Mouse (Mus musculus) limb, embryonic 11.5 days (tissue): Measurements from ENCODE around the gene Ksr1. TPM values are rescaled to one million over a fixed set of nuclear protein-coding genes. Genes with fewer than 3 reads are reported as not detected.

Source experiments
- ATAC-seq: fragments of 200-750 bp; cut with Nextera tagmentation; 2 replicates; pipeline ENCODE4 v1.8.0; 2017; ENCODE audit warnings: low read depth; ENCODE audit not compliant: insufficient number of reproducible peaks, low FRiP score, low TSS enrichment
- DNase-seq: peaks from one replicate; pipeline ENCODE4 v3.0.0-alpha.2; 2015; ENCODE audit warnings: low spot score
- H3K27ac ChIP-seq: fragments of 300-500 bp; sonication (generic); replicated peaks from 2 replicates; pipeline ENCODE4 v1.5.1; 2014; ENCODE audit warnings: low read depth, mild to moderate bottlenecking, low read length
- H3K27me3 ChIP-seq: fragments of 300-500 bp; sonication (generic); 2 replicates; pipeline ENCODE4 v1.6.1; 2014; ENCODE audit warnings: mild to moderate bottlenecking, low read length, mixed read lengths; ENCODE audit not compliant: control insufficient read depth, insufficient read depth
- H3K36me3 ChIP-seq: fragments of 300-500 bp; sonication (generic); 2 replicates; pipeline ENCODE4 v1.6.1; 2014; ENCODE audit warnings: mild to moderate bottlenecking, low read length, moderate library complexity, mixed read lengths; ENCODE audit not compliant: control insufficient read depth, insufficient read depth
- H3K4me1 ChIP-seq: fragments of 300-500 bp; sonication (generic); 2 replicates; pipeline ENCODE4 v1.6.1; 2014; ENCODE audit warnings: low read length, mixed read lengths; ENCODE audit not compliant: control insufficient read depth, insufficient read depth
- H3K4me2 ChIP-seq: fragments of 300-500 bp; sonication (generic); 2 replicates; pipeline ENCODE4 v1.6.1; 2014; ENCODE audit warnings: low read depth, mild to moderate bottlenecking, moderate library complexity; ENCODE audit not compliant: severe bottlenecking
- H3K4me3 ChIP-seq: fragments of 300-500 bp; sonication (generic); 2 replicates; pipeline ENCODE4 v1.5.1; 2014; ENCODE audit warnings: low read depth, low read length
- H3K9ac ChIP-seq: fragments of 300-500 bp; sonication (generic); 2 replicates; pipeline ENCODE4 v1.6.1; 2014; ENCODE audit warnings: mild to moderate bottlenecking, low read length
- H3K9me3 ChIP-seq: fragments of 300-500 bp; sonication (generic); 2 replicates; pipeline ENCODE4 v1.6.1; 2016; ENCODE audit warnings: low read length; ENCODE audit not compliant: control insufficient read depth
- WGBS: fragments of 180-500 bp; shearing (Covaris S2); extraction: QIAGEN DNeasy Blood & Tissue Kit; methylation state at CpG from one replicate; pipeline ENCODE4 v1.1.7; 2014; 5-methylcytosine and 5-hydroxymethylcytosine counted together
- polyA plus RNA-seq: library from polyadenylated mRNA; unstranded; fragments of >200 nt; fragmentation: Nextera tagmentation; extraction: Ambion mirVana; gene quantifications from 2 replicates; pipeline ENCODE4 v1.2.1, GENCODE M21; 2014

The Ksr1 gene
- polyA plus RNA-seq, 1 experiment from 2014 or later = 2.2 TPM

DNA sequence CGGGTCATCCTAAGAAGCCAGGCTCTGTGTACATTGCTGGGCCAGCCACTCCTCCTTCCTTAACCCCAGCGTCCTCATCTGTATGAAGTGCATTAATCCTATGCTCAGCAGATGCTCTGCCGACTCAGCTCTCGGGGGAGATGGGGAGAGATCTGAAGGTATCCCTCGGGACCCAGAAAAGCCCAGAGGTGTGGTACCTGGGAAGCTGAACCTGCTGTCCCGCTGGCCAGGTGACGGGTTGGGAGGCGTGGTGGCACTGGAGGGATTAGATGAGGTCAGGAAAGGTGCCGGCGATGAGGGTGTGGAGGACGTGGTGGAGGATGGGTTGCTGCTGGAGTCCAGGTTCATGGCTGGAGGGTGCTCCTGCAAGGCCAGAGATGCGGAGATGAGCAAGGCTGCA is 113.2 kb downstream of the Ksr1 start:
- Histone ChIP-seq H3K4me3 (no peak overlapping the region), H3K27me3 (no peaks in the 10 kb centered on the region)
- no peak for ATAC-seq

DNA sequence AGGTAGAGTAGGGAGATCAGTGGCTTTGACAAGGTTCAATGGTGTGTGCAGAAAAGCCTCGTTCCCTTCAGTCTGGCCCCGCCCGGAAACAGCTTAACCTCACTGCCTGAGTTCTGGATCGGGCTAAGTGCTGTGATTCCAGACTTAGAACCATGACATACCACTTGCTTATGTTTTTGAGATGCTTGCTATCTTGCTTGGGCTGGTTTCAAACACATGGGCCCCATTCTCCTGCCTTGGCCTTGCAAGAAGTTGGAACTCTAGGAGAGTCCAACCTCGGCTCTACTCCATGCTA is 114.8 kb downstream of the Ksr1 start:
- Histone ChIP-seq H3K36me3 (0 out of 2 replicates have a peak, but pooled peaks cover 2% of the 10 kb centered on the region), H3K27me3 (no peaks in the 10 kb centered on the region), H3K4me3 (no peak overlapping the region), H3K4me2 (no peak overlapping the region), H3K27ac (no peak overlapping the region), H3K4me1 (no peaks in the 10 kb centered on the region), H3K9ac (no peak overlapping the region), H3K9me3 (no peaks in the 10 kb centered on the region)
- ATAC-seq = no peak
- WGBS = 73% methylated on average over 5 of the region's 5 CpGs
- DNase-seq = no peak

More for the DNA sequence above, 113.2 kb downstream of the Ksr1 start:
- 82% methylated on average over 12 of the region's 12 CpGs for WGBS
- no peak overlapping the region for H3K4me2 ChIP-seq
- no peak for DNase-seq
- H3K4me1 ChIP-seq = no peaks in the 10 kb centered on the region
- H3K27ac ChIP-seq = no peak overlapping the region
- H3K9me3 ChIP-seq = no peaks in the 10 kb centered on the region
- H3K36me3 ChIP-seq = no peaks in the 10 kb centered on the region
- H3K9ac ChIP-seq = no peak overlapping the region

- 46% methylated on average over 19 of the region's 19 CpGs for WGBS
- no peak overlapping the region for H3K27ac ChIP-seq
- H3K36me3 ChIP-seq = 0 out of 2 replicates have a peak, but pooled peaks cover 2% of the 10 kb centered on the region
- peak; percentile 89 for DNase-seq
- H3K4me1 ChIP-seq = no peaks in the 10 kb centered on the region
- H3K9me3 ChIP-seq = no peaks in the 10 kb centered on the region
- no peaks in the 10 kb centered on the region for H3K27me3 ChIP-seq
- no peak overlapping the region for H3K4me2 ChIP-seq
- no peak overlapping the region for H3K9ac ChIP-seq
- no peak overlapping the region for H3K4me3 ChIP-seq
- ATAC-seq = no peak
These were observed 115.4 kb downstream of the Ksr1 start for GRCm38 (mm10) chr11:79030570-79031451.

DNA sequence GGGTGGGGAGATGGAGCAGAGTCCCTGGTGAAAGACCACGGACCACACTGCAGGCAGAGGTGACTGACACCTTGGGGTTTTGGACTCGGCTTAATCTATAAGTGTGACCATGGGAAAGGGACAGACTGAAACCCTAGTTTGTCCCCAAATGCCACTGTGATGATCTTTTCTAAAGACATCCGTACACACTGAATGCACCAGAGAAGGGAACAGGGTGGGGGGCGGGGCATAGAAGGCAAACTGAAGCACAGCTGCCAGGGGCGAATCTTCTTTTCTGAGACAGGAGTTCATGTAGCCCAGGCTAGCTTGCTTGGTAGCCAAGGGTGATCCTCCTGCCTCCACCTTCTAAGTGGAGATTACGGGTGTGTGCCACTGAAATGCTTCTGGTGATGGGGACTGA is 122.5 kb downstream of the Ksr1 start:
- Histone ChIP-seq H3K4me3 (no peak overlapping the region), H3K27ac (peak overlapping the region; percentile 52), H3K9ac (peak overlapping the region; percentile 43), H3K9me3 (no peaks in the 10 kb centered on the region), H3K27me3 (no peaks in the 10 kb centered on the region), H3K4me2 (peak overlapping the region; percentile 29; the same call in 1 of the 2 replicates), H3K36me3 (0 out of 2 replicates have a peak, but pooled peaks cover 2% of the 10 kb centered on the region), H3K4me1 (peaks cover 11% of the 10 kb centered on the region)
- ATAC-seq (no peak), DNase-seq (no peak)
- WGBS = 67% methylated on average over 6 of the region's 6 CpGs

DNA sequence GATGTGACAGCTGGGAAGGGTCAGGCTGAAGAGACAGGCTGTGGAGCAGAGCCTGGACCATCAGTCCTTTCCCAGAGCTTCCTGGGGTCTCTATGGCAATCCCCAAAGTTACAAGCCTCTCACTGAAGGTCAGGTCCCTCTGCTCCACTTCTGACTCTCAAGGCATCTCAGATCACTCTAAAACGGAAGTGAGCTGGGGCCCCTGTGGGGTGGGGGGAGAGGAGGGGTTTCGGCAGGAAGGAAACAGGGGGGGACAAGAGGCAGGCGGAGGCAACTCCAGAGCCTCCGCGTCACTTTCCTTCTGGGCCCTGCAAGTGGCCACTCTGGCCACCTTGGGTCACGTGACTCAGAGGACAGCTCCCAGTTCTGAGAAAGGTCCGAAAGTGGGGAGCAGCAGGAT is 122.9 kb downstream of the Ksr1 start:
- H3K9ac ChIP-seq = peak overlapping the region; percentile 43

GRCm38 (mm10) chr11:79022836-79023235 is 123.4 kb downstream of the Ksr1 start:
- Histone ChIP-seq H3K36me3 (0 out of 2 replicates have a peak, but pooled peaks cover 2% of the 10 kb centered on the region), H3K9ac (peak overlapping the region; percentile 43), H3K9me3 (no peaks in the 10 kb centered on the region), H3K27ac (peak overlapping the region; percentile 52), H3K4me1 (peaks cover 11% of the 10 kb centered on the region), H3K27me3 (no peaks in the 10 kb centered on the region), H3K4me2 (peak overlapping the region; percentile 29), H3K4me3 (no peak overlapping the region)
- WGBS = 82% methylated on average over 4 of the region's 4 CpGs
- DNase-seq (no peak), ATAC-seq (no peak)

More for the DNA sequence above, 122.9 kb downstream of the Ksr1 start:
- Histone ChIP-seq H3K36me3 (0 out of 2 replicates have a peak, but pooled peaks cover 2% of the 10 kb centered on the region), H3K4me2 (peak overlapping the region; percentile 29), H3K4me1 (peaks cover 11% of the 10 kb centered on the region), H3K9me3 (no peaks in the 10 kb centered on the region), H3K27ac (peak overlapping the region; percentile 52), H3K4me3 (no peak overlapping the region), H3K27me3 (no peaks in the 10 kb centered on the region)
- no peak for ATAC-seq
- WGBS = 9% methylated on average over 7 of the region's 7 CpGs
- peak; percentile 64 for DNase-seq

GRCm38 (mm10) chr11:79020535-79021045 is 125.6 kb downstream of the Ksr1 start:
- Histone ChIP-seq H3K4me3 (no peak overlapping the region), H3K27me3 (no peaks in the 10 kb centered on the region), H3K36me3 (no peaks in the 10 kb centered on the region), H3K27ac (no peak overlapping the region), H3K9ac (no peak overlapping the region), H3K4me1 (peaks cover 15% of the 10 kb centered on the region), H3K4me2 (no peak overlapping the region), H3K9me3 (no peaks in the 10 kb centered on the region)
- ATAC-seq (no peak), DNase-seq (no peak)
- WGBS = 78% methylated on average over 21 of the region's 21 CpGs

DNA sequence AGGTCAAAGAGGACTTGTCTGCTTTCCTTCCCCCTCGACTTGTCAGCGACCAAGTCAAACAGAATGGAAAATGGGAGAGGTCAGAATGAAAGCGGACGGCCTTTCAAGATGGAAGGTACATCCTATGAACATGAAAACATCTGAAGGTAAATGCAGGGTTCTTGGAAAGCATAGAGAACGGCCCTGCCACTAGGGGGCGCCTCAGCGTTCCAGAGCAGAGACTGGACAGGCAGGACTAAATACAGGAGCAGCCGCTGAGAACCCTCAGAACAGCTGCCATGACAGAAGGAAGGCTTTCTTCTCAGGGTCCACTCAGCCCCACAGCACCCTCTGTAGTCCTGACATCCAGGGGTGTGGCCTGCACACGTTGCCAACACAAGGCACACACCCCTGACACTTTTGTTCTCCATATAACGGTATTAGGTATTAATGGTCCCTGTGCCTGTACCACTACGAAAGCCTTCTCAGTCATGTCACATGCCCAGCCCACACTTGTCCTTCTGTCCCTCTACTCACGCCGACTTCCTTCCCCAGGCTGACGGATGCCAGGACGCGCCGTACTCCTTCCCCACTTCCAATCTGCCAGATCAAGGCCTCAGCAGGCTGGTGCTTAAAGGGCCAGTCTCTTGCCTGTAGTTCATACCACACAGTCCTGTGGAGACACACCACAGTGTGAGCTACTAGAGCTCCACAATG is 126.2 kb downstream of the Ksr1 start:
- Histone ChIP-seq H3K9ac (no peak overlapping the region), H3K4me1 (peaks cover 15% of the 10 kb centered on the region), H3K9me3 (no peaks in the 10 kb centered on the region), H3K4me3 (no peak overlapping the region), H3K36me3 (no peaks in the 10 kb centered on the region), H3K4me2 (no peak overlapping the region), H3K27ac (no peak overlapping the region), H3K27me3 (no peaks in the 10 kb centered on the region)
- DNase-seq (no peak), ATAC-seq (no peak)
- 88% methylated on average over 17 of the region's 17 CpGs for WGBS
